Mouse (Mus musculus): ENCODE data around the gene Boll.
"Not testable (repeated sequence)": the region's sequence is repeated elsewhere in the genome, so short reads cannot be mapped to it uniquely, and the experiment has no call there.

The Boll gene

GRCm38 (mm10) chr1:55363044-55363565 is at the start of gene Boll:
Gene Boll (minus strand): TSS chr1:55363469.
- peak; percentile 56 for DNase-seq (ENCODE audit: low read depth, low spot score)

- DNase-seq (ENCODE audit: low read depth, low spot score): no peak
Observed at GRCm38 (mm10) chr1:55412569-55412968, 49.3 kb upstream of the Boll start.

GRCm38 (mm10) chr1:55411079-55411478 is 47.8 kb upstream of the Boll start:
- DNase-seq (ENCODE audit: low read depth, low spot score): no peak

- DNase-seq (ENCODE audit: low read depth, low spot score): no peak
Observed at GRCm38 (mm10) chr1:55410670-55411069, 47.4 kb upstream of the Boll start.

GRCm38 (mm10) chr1:55406531-55407375 is 43.5 kb upstream of the Boll start:
- no peak for DNase-seq (ENCODE audit: low read depth, low spot score)

- DNase-seq (ENCODE audit: low read depth, low spot score): no peak
Observed at GRCm38 (mm10) chr1:55406023-55406413, 42.7 kb upstream of the Boll start.

GRCm38 (mm10) chr1:55405272-55406022 is 42.2 kb upstream of the Boll start, which contains the start of gene Plcl1:
Gene Plcl1 (plus strand): TSS chr1:55405921.
- peak; percentile 91 for DNase-seq (ENCODE audit: low read depth, low spot score)

GRCm38 (mm10) chr1:55404439-55404838 is 41.2 kb upstream of the Boll start:
- peak; percentile 77 for DNase-seq (ENCODE audit: low read depth, low spot score)

GRCm38 (mm10) chr1:55399891-55400290 is 36.6 kb upstream of the Boll start:
- DNase-seq (ENCODE audit: low read depth, low spot score): no peak

GRCm38 (mm10) chr1:55383114-55383773 is 20.0 kb upstream of the Boll start:
- DNase-seq (ENCODE audit: low read depth, low spot score): peak; percentile 84

- no peak for DNase-seq (ENCODE audit: low read depth, low spot score)
Observed at GRCm38 (mm10) chr1:55380527-55380926, 17.3 kb upstream of the Boll start.

GRCm38 (mm10) chr1:55372626-55373025 is 9.4 kb upstream of the Boll start:
- no peak for DNase-seq (ENCODE audit: low read depth, low spot score)

GRCm38 (mm10) chr1:55363586-55363985 is 317 bp upstream of the Boll start:
- peak; percentile 35 for DNase-seq (ENCODE audit: low read depth, low spot score)

- no peak for DNase-seq (ENCODE audit: low read depth, low spot score)
Observed at GRCm38 (mm10) chr1:55362634-55363033, 635 bp downstream of the Boll start.

GRCm38 (mm10) chr1:55351914-55352313 is 11.4 kb downstream of the Boll start:
- not testable (repeated sequence) for DNase-seq (ENCODE audit: low read depth, low spot score)

- DNase-seq (ENCODE audit: low read depth, low spot score): not testable (repeated sequence)
Observed at GRCm38 (mm10) chr1:55325496-55325895, 37.8 kb downstream of the Boll start.

GRCm38 (mm10) chr1:55301077-55301476 is 62.2 kb downstream of the Boll start:
- DNase-seq (ENCODE audit: low read depth, low spot score): no peak

- no peak for DNase-seq (ENCODE audit: low read depth, low spot score)
Observed at GRCm38 (mm10) chr1:55279081-55279480, 84.2 kb downstream of the Boll start.

- no peak for DNase-seq (ENCODE audit: low read depth, low spot score)
Observed at GRCm38 (mm10) chr1:55265447-55265846, 97.8 kb downstream of the Boll start.

GRCm38 (mm10) chr1:55264385-55264784 is 98.9 kb downstream of the Boll start:
- no peak for DNase-seq (ENCODE audit: low read depth, low spot score)

- no peak for DNase-seq (ENCODE audit: low read depth, low spot score)
Observed at GRCm38 (mm10) chr1:55246374-55246773, 116.9 kb downstream of the Boll start.

GRCm38 (mm10) chr1:55239237-55239636 is 124.0 kb downstream of the Boll start:
- peak; percentile 60 for DNase-seq (ENCODE audit: low read depth, low spot score)

Data from forelimb bud, embryonic 11.5 days (tissue).